Mouse (Mus musculus): ENCODE measurements around the gene Rbpjl. TPM values are rescaled to one million over a fixed set of nuclear protein-coding genes. Genes with fewer than 3 reads are reported as not detected.

Rbpjl gene
- total RNA-seq, 2 experiments from 2014 or later: not detected

GRCm38 (mm10) chr2:164442315-164443050 is 39.5 kb downstream of the Rbpjl start:
- ATAC-seq (replicated peaks; ENCODE audit: low FRiP score, low TSS enrichment, poor library complexity, severe bottlenecking): peak; percentile 32; the same call in 1 of the 2 replicates

GRCm38 (mm10) chr2:164443051-164443437 is 40.1 kb downstream of the Rbpjl start:
- 0 out of 2 replicates have a peak, but pooled peaks have one; percentile 12 for ATAC-seq (replicated peaks; ENCODE audit: low FRiP score, low TSS enrichment, poor library complexity, severe bottlenecking)

- no peak for ATAC-seq (replicated peaks; ENCODE audit: low FRiP score, low TSS enrichment, poor library complexity, severe bottlenecking)
These were observed 40.6 kb downstream of the Rbpjl start, which contains the start of gene Sdc4 for GRCm38 (mm10) chr2:164443460-164444000. Gene Sdc4, minus strand, starts transcription at chr2:164443887.

GRCm38 (mm10) chr2:164444701-164445100 is 41.8 kb downstream of the Rbpjl start:
- ATAC-seq (replicated peaks; ENCODE audit: low FRiP score, low TSS enrichment, poor library complexity, severe bottlenecking): no peak

- no peak for ATAC-seq (replicated peaks; ENCODE audit: low FRiP score, low TSS enrichment, poor library complexity, severe bottlenecking)
These were observed 42.6 kb downstream of the Rbpjl start for GRCm38 (mm10) chr2:164445399-164446085.

GRCm38 (mm10) chr2:164446086-164446469 is 43.1 kb downstream of the Rbpjl start:
- no peak for ATAC-seq (replicated peaks; ENCODE audit: low FRiP score, low TSS enrichment, poor library complexity, severe bottlenecking)

- ATAC-seq (replicated peaks; ENCODE audit: low FRiP score, low TSS enrichment, poor library complexity, severe bottlenecking): no peak
These were observed 45.2 kb downstream of the Rbpjl start for GRCm38 (mm10) chr2:164448140-164448539.

GRCm38 (mm10) chr2:164448921-164449320 is 46.0 kb downstream of the Rbpjl start:
- no peak for ATAC-seq (replicated peaks; ENCODE audit: low FRiP score, low TSS enrichment, poor library complexity, severe bottlenecking)

GRCm38 (mm10) chr2:164449341-164450042 is 46.6 kb downstream of the Rbpjl start:
- ATAC-seq (replicated peaks; ENCODE audit: low FRiP score, low TSS enrichment, poor library complexity, severe bottlenecking): no peak

GRCm38 (mm10) chr2:164452000-164452676 is 49.2 kb downstream of the Rbpjl start:
- ATAC-seq (replicated peaks; ENCODE audit: low FRiP score, low TSS enrichment, poor library complexity, severe bottlenecking): no peak

GRCm38 (mm10) chr2:164453047-164453757 is 50.3 kb downstream of the Rbpjl start:
- ATAC-seq (replicated peaks; ENCODE audit: low FRiP score, low TSS enrichment, poor library complexity, severe bottlenecking): no peak

GRCm38 (mm10) chr2:164453887-164454500 is 51.1 kb downstream of the Rbpjl start:
- no peak for ATAC-seq (replicated peaks; ENCODE audit: low FRiP score, low TSS enrichment, poor library complexity, severe bottlenecking)

- no peak for ATAC-seq (replicated peaks; ENCODE audit: low FRiP score, low TSS enrichment, poor library complexity, severe bottlenecking)
These were observed 51.9 kb downstream of the Rbpjl start for GRCm38 (mm10) chr2:164454846-164455245.

GRCm38 (mm10) chr2:164455421-164456190 is 52.7 kb downstream of the Rbpjl start:
- ATAC-seq (replicated peaks; ENCODE audit: low FRiP score, low TSS enrichment, poor library complexity, severe bottlenecking): no peak

- no peak for ATAC-seq (replicated peaks; ENCODE audit: low FRiP score, low TSS enrichment, poor library complexity, severe bottlenecking)
These were observed 53.5 kb downstream of the Rbpjl start for GRCm38 (mm10) chr2:164456413-164456812.

- no peak for ATAC-seq (replicated peaks; ENCODE audit: low FRiP score, low TSS enrichment, poor library complexity, severe bottlenecking)
These were observed 53.9 kb downstream of the Rbpjl start, which contains the start of gene Sys1 for GRCm38 (mm10) chr2:164456864-164457300. Gene Sys1, plus strand, starts transcription at chr2:164456964.

GRCm38 (mm10) chr2:164457942-164458341 is 55.0 kb downstream of the Rbpjl start:
- no peak for ATAC-seq (replicated peaks; ENCODE audit: low FRiP score, low TSS enrichment, poor library complexity, severe bottlenecking)

GRCm38 (mm10) chr2:164458535-164458934 is 55.6 kb downstream of the Rbpjl start:
- ATAC-seq (replicated peaks; ENCODE audit: low FRiP score, low TSS enrichment, poor library complexity, severe bottlenecking): no peak
